Mouse (Mus musculus): ENCODE data around the gene Spag6.

DNA sequence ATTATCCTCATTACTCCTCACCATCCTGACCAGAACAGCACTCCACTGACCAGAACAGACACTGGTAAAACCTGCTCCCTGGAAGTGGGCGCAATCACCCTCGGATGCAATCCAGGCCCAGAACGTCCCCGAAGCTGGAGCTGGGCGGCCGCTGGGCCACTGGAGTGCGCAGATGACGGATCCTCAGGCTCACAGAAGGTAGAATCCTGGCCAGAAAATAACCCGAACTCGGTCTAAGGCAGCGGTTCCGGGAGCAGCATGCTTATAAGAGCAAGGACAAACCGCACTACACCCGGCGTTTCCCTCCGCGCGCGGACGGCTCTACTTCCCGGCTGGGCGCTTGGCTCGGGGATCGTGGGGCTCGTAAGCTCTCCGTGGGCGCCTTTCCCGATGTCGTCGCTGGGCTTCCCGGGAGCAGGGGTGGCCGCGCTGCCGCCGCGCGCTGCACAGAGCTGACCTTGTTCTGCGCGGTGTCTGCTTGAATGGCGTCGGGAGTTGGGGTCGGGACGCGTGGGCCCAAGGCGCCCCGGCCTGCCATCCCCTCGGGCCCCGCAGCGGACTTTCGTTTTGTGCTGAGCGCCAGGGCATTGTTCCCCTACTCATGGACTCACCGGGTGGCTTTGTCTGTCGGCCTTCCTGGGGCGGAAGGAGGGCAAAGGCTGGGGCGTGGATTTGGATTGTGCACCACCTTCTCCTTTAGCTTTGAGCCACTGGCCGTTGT lies 73.1 kb downstream of the Spag6 start:
- no peak for TF ChIP-seq CTCF (IDR thresholded peaks at IDR 0.05; ENCODE audit: borderline replicate concordance, control insufficient read depth, extremely low read depth, insufficient read depth, low read length, poor library complexity)
- TF ChIP-seq POLR2A (IDR thresholded peaks at IDR 0.05; ENCODE audit: control insufficient read depth, extremely low read depth, insufficient read depth, low read length, poor library complexity): peak; percentile 56
